Mouse (Mus musculus) heart, postnatal 0 days (tissue): ENCODE measurements around the gene Olfr462.

ENCODE experiments used
- CTCF ChIP-seq: IDR thresholded peaks from 2 replicates; pipeline ENCODE4 v1.5.1; 2016; ENCODE audit warnings: antibody characterized with exemption, control low read depth, low read depth
- EP300 ChIP-seq: IDR thresholded peaks from 2 replicates; pipeline ENCODE4 v1.6.1; 2016; ENCODE audit warnings: antibody characterized with exemption, low read depth

GRCm38 (mm10) chr11:87904331-87904730 is 12.3 kb upstream of the Olfr462 start:
- no peak for TF ChIP-seq CTCF
- TF ChIP-seq EP300: no peak
